Mouse (Mus musculus): ENCODE measurements around the gene Nxnl2.
"Not testable (repeated sequence)": the region's sequence is repeated elsewhere in the genome, so short reads cannot be mapped to it uniquely, and the experiment has no call there.

Gene Nxnl2

DNA sequence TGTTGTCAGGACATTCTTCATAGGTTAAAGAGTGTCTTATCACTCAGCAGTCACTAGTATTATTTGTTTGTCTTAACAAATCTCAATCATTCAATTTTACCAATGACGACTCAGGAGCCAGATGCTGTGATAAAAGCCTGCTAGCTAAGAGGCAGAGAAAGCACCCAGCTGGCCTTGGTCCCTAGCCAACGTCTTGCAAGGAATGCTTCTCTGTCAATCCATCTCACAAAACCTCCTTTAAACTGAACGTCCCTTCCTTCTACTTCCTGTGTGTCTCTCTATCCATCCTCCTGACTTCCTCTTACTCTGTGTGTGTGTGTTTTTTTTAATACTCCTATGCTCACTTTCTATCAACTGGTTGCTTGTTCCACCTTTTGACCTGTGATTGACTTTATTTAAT, 8.5 kb downstream of the Nxnl2 start:
- no peak for ATAC-seq (ENCODE audit: low TSS enrichment)

DNA sequence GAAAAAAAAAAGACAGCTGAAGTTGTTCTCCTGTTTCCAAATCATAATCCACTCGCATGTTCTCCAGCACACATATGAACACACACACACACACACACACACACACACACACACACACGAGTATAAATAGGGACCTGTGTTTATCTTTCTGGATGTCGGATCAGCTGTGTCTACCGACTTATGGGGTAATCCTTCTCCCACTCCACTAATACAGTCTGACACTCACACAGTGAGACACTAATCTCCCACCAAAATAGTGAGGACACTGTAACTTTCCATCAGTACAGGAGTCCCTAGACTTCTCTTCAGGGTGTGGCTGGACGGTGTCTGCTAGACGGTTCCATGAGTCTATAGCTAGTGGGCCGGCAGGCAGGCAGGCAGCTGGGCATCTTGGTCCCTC, 11.4 kb downstream of the Nxnl2 start:
- no peak for ATAC-seq (ENCODE audit: low TSS enrichment)

DNA sequence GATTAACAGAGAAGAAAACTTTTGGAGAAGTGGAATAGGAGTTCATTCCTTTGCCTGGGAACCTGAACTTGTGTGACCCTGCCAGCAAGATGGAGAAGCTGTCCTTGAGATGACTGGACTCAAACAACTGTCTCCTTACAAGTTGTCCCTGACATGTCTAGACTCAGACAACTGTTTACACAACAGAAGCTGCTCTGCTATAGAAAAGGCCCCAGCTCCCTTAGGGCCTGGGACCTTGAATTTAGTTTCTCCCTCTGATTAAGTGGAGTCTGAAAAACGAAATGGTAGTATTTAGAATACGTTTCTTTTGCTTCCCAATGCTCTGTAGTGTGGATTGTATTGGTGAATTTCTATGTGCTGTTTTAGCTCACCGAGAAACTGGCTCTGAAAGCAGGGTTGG, 14.1 kb downstream of the Nxnl2 start:
- no peak for ATAC-seq (ENCODE audit: low TSS enrichment)

DNA sequence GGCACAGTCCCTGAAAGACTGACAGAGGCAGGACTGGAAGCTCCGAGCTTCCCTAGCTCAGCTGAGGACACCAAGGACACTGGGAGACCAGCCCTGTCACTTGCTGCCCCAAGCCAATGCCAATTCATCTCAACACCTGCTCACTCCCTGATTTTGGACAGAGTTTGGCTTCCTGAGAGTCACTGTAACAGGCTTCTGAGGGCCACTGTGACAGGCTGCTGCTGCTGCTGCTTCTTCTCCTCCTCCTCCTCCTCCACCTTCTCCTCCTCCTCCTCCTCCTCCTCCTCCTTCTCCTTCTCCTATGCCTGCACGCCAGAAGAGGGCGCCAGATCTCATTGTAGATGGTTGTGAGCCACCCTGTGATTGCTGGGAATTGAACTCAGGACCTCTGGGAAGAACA, 19.5 kb downstream of the Nxnl2 start:
- ATAC-seq (ENCODE audit: low TSS enrichment): no peak

DNA sequence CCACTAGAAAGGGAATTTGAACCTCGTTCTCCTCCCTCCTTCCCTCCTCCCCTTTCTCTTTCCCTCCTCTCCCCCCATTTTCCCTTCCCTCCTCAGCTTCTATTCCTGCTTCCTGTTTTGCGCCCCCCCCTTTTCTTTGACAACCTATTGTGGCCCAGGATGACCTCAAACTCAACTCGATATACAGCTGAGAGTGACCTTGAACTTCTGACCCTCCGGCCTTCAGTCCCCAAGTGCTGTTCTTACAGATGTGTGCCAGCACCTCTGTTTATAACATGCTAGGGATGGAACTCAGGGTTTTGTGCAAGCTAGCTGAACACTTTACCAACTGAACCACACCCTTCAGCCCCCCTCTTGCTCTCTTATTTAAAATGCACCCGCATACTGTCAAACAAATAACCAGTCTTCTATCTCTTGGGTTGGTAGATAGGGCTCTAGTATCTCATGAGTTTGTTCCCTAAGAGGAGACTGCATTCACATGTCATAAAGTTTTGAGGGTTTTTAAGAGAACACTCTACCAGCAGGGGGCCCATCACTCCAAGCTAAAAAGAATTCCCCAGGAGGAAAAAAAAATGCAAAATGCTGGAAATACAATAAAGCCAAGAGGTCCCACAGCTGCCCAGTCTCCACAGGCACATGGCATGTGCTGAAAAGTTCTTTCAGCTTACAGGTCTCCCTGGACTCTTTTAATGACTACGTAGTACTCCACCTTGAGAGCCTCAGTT, 20.8 kb downstream of the Nxnl2 start:
- peak; percentile 52; the same call in 1 of the 2 replicates for ATAC-seq (ENCODE audit: low TSS enrichment)

DNA sequence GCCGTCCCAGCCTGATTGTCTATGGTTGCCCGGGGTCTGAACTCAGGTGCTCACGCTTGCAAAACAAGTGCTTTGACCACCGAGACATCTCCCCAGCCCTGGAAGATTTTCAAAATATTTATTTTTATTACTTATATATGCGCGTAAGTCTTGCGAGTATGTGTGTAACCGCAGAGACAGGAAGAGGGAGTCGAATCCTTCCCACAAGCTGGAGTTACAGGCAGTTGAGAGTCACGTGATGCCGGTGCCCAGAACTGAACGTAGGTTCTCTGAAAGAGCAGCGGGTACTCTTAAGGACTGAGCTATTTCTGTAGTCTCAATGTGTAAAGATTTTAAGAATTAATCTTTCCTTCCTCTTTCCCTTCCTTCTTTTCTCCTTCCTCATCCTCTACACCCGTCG, 23.1 kb downstream of the Nxnl2 start:
- ATAC-seq (ENCODE audit: low TSS enrichment): no peak

DNA sequence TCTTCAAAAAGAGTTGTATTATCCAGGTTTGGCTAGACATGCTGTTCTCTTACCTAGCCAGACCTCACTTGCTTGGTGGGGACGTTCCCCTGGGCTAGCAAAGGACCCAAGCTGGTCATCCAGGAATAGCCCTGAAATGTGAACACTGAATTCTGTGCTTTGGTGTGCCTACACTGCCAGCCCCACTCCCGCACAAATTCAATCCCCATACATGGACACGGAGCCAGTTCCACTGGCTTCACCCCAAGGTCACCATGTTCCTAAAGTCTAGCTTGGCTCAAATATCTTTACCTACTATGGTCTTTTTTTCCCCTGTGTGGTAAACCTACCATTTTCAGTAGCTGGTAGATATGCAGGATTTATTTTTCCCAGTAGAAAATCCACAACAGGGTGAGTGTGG, 26.9 kb downstream of the Nxnl2 start:
- no peak for ATAC-seq (ENCODE audit: low TSS enrichment)

DNA sequence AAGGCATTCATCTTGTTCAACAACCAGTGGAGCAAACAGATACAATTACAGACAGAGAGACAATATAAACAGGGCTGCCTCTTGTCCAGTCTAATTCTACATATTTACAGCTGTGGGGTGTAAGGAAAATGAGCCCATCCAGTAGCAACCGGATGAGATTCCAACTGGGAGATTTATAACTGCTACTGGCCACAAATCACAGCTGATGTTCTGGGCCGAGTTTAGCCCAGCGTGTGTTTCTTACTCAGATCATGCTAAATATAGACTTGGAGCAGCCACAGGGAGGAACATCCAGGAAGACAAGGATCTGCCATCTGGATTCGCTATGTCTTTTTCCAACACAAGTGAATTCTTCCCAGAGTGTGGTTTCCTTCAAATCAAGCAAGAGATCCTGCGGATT, 27.4 kb downstream of the Nxnl2 start:
- ATAC-seq (ENCODE audit: low TSS enrichment): peak; percentile 95

DNA sequence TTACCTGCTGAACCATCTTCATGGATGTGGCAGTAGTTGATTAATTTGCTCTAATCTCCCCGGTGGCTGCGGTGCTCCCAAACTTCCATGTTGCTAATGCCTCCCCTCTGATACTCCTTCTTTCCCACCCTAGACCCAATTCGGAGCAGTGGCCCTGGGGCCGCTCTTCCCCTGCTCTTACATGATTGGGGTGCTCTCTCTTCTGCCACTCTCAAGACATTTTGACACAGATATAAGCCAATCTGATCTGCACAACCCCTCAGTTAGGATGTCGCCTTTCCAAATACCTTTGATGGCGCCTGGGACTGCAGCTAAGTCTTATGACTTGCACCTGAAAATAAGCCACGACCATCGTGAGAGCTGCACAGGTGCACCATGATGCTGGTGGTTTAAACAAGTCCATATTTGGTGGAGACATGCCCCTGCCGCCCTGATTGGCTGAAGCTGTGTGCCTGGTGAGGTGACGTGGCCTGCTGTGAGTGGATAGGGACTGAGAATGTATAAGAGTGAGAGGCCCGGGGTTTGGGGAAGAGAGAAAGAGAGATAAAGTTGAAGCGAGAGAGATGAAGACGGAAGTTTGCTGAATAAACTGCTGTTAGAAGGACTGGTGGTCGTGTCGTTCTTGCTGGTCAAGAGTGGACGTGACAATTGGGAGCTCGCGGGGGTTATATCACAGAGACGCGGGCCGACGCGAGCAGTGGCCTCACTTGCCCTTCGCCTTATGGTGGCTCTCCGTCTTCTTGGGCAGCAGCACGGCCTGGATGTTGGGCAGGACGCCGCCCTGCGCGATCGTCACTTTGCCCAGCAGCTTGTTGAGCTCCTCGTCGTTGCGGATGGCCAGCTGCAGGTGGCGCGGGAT, 31.4 kb downstream of the Nxnl2 start:
- ATAC-seq (ENCODE audit: low TSS enrichment): not testable (repeated sequence)

DNA sequence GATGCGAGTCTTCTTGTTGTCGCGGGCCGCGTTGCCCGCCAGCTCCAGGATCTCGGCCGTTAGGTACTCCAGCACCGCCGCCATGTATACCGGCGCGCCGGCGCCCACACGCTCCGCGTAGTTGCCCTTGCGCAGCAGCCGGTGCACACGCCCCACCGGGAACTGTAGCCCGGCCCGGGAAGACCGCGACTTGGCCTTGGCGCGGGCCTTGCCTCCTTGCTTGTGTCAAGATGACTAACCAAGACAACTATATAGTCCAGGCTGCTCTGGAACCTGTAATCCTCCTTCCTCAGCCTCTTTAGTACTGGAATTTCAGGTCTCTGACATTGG, 32.0 kb downstream of the Nxnl2 start:
- ATAC-seq (ENCODE audit: low TSS enrichment): not testable (repeated sequence)

DNA sequence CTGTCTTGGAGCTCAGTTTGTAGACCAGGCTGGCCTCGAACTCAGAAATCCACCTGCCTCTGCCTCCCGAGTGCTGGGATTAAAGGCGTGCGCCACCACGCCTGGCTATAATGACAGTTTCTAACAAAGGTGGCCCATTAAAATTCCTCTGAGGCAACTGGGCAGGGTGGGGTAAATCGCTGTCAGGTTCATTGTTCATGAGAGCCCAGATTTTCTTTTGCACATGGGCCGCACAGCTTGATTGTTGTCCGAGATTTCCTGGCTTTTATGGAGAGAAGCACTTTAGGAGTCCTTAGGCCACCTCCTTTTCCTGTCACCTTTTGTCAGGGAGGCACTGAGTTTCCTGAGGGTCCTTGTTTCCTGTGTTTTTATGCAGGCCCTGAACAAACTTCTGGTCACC, 32.6 kb downstream of the Nxnl2 start:
- ATAC-seq (ENCODE audit: low TSS enrichment): no peak

DNA sequence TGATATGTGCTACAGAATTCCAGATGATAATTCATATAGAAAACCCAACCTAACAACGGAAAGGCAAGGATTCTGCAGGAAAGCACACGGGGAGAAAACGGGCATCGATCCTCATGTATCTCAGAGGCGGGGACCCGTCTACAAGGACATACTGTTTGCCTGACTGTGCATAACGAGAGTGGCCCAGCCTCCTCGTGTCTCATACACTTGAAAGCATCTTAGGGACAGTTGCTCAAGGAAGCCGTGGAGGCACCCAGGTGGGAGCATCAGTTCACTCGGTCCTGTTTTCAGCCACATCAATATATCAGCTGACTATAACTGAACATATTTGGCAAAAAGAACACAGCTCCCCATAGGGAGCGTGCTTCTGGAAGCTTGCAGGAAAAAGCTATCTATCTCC, 33.3 kb downstream of the Nxnl2 start:
- ATAC-seq (ENCODE audit: low TSS enrichment): not testable (repeated sequence)

DNA sequence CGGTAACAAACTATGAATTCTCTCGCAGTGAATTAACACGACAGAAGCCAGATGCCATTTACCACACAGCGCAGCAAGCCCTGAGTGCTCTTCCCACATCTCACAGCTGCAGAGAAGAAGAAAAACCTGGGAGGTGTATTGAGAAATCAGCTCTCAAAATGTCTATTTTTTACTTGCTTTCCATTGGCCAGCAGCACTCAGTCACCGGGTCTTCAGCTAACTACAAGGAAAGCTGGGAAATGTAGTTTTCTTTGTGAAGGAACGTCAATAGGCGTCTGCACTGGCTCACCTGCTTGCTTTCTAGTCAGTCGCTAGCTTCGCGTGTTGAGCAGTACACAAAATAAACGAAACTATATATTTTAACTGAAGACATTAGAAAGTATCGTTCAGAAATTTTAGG, 37.1 kb downstream of the Nxnl2 start:
- ATAC-seq (ENCODE audit: low TSS enrichment): peak; percentile 97

DNA sequence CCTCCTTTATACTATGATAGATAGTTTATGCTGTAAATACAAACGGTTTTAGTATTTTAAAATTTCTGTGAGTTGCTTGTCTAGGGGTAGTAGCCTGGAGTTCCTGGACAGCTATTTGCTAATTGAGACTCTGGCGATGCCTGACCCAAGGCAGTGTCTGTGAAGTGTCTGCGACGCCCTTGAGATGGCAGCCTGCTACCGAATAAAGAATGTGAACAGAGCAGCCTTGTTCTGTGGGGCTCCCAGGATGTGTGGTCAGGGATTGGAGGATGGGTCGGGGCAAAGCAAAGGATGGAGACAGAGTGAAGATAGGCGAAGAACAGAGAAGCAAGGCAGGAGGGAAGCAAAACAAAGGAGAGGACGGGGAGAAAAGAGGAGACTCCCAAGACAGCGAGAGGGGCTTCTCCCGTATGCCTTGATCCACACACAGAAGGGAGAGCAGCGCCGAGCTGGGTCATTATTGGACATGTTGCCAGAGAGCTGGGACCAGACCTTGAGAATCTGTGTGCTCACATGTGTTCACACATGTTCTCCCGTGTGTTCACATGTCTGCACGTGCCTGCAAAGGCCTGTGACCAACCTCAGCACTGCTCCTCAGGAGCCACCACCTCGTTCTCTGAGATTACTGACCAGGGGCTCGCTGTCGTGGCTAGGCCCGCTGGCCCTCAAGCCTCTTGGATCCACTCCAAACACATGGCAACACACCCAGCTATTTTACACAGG, 37.7 kb downstream of the Nxnl2 start:
- ATAC-seq (ENCODE audit: low TSS enrichment): peak; percentile 91

DNA sequence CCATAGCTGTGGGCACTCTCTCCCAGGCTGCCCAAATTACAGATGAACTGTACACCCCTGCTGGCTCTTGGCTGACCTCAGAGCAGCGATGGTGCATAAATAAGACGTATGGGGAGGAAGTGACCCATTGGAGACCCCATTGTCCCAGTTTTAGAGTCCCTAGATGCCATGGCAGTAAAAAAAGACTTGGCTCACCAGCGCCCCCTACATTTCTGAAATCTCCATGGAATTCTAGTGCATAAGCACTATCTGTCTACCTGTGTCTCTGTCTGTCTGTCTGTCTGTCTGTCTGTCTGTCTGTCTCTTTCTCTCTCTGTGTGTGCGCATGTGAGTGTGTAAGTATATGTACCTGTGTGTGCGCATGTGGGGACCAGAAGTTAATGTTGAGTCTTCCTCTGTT, 39.8 kb downstream of the Nxnl2 start:
- ATAC-seq (ENCODE audit: low TSS enrichment): no peak

DNA sequence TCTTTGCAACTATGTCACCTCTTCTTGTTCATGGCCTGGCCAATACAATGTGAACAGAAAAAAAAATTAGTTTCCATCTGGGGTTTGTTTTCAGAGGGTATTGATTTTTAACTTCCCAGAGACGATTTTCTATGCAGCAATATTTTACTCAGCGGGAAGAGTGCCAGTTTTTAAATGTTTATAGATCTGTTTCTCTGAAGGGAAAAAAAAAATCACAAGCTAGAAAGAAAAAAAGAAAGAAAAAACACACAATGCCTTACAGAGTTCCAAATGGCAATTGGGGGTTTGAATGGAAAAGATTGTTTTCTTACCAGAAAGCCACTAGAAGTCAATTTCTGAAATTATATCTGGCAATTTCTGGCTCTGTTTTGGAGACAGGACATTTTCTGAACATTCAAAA, 43.9 kb downstream of the Nxnl2 start:
- ATAC-seq (ENCODE audit: low TSS enrichment): no peak

DNA sequence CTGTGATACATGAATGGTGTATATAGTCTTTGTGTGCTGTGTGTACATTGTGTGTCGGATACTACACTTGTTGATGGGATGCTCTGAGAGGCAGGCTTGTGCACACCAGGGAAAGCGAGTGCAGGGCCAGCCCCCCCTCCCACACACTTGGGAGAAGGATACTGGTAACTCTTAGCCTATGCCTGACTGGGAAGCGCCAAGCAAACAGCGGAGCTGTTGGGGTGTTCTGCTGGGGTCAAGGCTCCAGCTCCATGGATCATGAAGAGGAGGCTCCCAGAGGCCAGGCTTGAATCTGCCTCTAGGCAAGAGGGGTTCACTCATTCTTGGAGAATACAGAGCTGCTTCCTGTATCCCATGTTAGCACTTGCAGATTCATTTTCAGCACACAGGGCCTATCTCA, 50.1 kb downstream of the Nxnl2 start:
- ATAC-seq (ENCODE audit: low TSS enrichment): no peak

DNA sequence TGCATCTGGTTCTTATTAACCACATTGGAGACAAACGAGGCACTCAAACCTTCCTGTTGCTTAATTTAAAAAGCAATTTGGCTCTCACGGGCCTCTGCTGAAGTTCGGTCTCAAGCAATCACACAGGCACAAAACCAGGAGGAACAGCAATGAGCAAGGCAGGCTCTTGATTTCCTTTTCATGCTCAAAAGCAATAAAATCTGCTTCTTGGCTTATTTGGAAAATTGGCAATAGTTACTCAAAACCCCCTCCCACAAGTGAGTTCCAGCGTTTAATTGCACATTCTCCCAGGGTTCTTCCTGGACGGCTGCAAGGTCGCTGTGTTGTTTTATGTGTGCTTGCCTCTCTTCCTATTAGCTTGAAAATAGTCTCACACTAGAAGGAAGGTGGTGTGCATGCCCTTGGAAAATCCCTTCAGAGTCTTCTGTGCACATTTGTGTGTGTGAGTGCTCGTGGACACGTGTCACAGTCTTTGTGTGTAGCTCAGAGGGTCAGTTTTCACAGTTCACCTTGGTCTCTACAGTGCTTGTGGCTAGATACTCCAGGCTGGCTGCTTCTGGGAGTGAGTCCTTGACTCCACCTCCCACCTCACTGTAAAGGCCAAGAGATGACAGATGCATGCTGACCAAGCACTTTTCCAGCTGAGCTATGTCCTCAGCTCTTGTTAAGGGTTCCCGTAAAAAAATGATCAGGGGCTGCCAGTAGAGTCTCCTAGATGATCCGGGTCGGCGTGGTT, 50.8 kb downstream of the Nxnl2 start:
- no peak for ATAC-seq (ENCODE audit: low TSS enrichment)
